Mouse (Mus musculus): ENCODE measurements around the gene Gsk3b.

DNA sequence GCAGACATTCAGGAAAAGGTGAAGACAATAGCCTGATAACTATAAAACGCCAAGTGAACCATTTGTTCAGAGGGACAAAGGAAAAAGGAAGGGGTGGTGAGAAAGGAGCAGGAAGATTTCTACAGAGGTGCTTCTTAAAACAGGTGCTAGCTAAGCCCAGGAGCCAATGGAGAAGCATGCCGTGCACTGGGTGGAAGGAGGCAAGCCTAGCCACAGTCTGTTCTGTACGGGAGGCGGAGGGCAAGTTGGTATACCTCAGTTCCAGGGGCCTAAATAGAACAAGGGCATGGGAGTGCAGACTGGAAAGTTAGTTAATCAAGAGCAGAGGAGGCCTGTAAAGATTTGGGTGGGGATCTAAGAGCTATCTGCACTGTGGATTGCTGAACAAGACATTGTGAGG lies 3.8 kb downstream of the Gsk3b start:
- TF ChIP-seq EP300 (optimal IDR thresholded peaks at IDR 0.05) (no peak), CTCF (IDR thresholded peaks at IDR 0.05; ENCODE audit: low read depth) (no peak)
